Mouse (Mus musculus): ENCODE measurements around the gene Gcc2.
"Not testable (repeated sequence)": the region's sequence is repeated elsewhere in the genome, so short reads cannot be mapped to it uniquely, and the experiment has no call there.

The Gcc2 gene

GRCm38 (mm10) chr10:58231779-58232640 is 23.3 kb upstream of the Gcc2 start:
- DNase-seq = peak; percentile 70 to 92

- DNase-seq = peak in 1 of 2 experiments; percentile 68
Measured at GRCm38 (mm10) chr10:58232641-58232969, 22.7 kb upstream of the Gcc2 start, which contains the start of gene Duxf3. Gene Duxf3, minus strand, starts transcription at chr10:58232675.

- DNase-seq = peak in 1 of 2 experiments; percentile 70
Measured at GRCm38 (mm10) chr10:58233054-58233739, 22.1 kb upstream of the Gcc2 start.

GRCm38 (mm10) chr10:58233740-58234121 is 21.6 kb upstream of the Gcc2 start:
- DNase-seq = peak in 1 of 2 experiments; percentile 11

GRCm38 (mm10) chr10:58234985-58235384 is 20.3 kb upstream of the Gcc2 start:
- DNase-seq = not testable (repeated sequence)

GRCm38 (mm10) chr10:58236613-58237012 is 18.7 kb upstream of the Gcc2 start, which contains the start of gene Gm4981:
Gene Gm4981, minus strand, starts transcription at chr10:58236701.
- DNase-seq = peak in 1 of 2 experiments; percentile 52

- peak in 1 of 2 experiments; percentile 80 for DNase-seq
Measured at GRCm38 (mm10) chr10:58238984-58239740, 16.1 kb upstream of the Gcc2 start.

GRCm38 (mm10) chr10:58249535-58249934 is 5.8 kb upstream of the Gcc2 start:
- no peak for DNase-seq

GRCm38 (mm10) chr10:58254635-58255175 is 592 bp upstream of the Gcc2 start:
- DNase-seq = no peak

- DNase-seq = no peak
Measured at GRCm38 (mm10) chr10:58255954-58256353, 657 bp downstream of the Gcc2 start.

- no peak for DNase-seq
Measured at GRCm38 (mm10) chr10:58258466-58258865, 3.2 kb downstream of the Gcc2 start.

GRCm38 (mm10) chr10:58282238-58282637 is 26.9 kb downstream of the Gcc2 start:
- DNase-seq = no peak

- DNase-seq = no peak
Measured at GRCm38 (mm10) chr10:58290742-58291141, 35.4 kb downstream of the Gcc2 start.

GRCm38 (mm10) chr10:58294246-58294645 is 38.9 kb downstream of the Gcc2 start:
- no peak for DNase-seq

GRCm38 (mm10) chr10:58295605-58296004 is 40.3 kb downstream of the Gcc2 start:
- no peak for DNase-seq

GRCm38 (mm10) chr10:58304996-58305395 is 49.7 kb downstream of the Gcc2 start:
- DNase-seq = no peak

GRCm38 (mm10) chr10:58306897-58307296 is 51.6 kb downstream of the Gcc2 start:
- DNase-seq = no peak

GRCm38 (mm10) chr10:58310791-58311190 is 55.5 kb downstream of the Gcc2 start:
- no peak for DNase-seq

- no peak for DNase-seq
Measured at GRCm38 (mm10) chr10:58312887-58313286, 57.6 kb downstream of the Gcc2 start.

- no peak for DNase-seq
Measured at GRCm38 (mm10) chr10:58320881-58321280, 65.6 kb downstream of the Gcc2 start.

GRCm38 (mm10) chr10:58322361-58323027 is 67.2 kb downstream of the Gcc2 start:
- no peak for DNase-seq
